Mouse (Mus musculus): ENCODE results near the gene Psme1.

GRCm38 (mm10) chr14:55544334-55544733, 33.6 kb upstream of the Psme1 start:
- no peak for TF ChIP-seq CTCF (IDR thresholded peaks at IDR 0.05; ENCODE audit: insufficient read depth, low read depth, low read length)
- TF ChIP-seq POLR2A (IDR thresholded peaks at IDR 0.05; ENCODE audit: insufficient read depth, low read depth, low read length): no peak
